Mouse (Mus musculus): ENCODE measurements around the gene Nipa1.

- TF ChIP-seq CTCF (IDR thresholded peaks at IDR 0.05; ENCODE audit: low read depth, low read length): no peak
- no peak for TF ChIP-seq EP300 (IDR thresholded peaks at IDR 0.05; ENCODE audit: insufficient read depth, low read depth, low read length)
- no peak for TF ChIP-seq POLR2A (IDR thresholded peaks at IDR 0.05; ENCODE audit: insufficient read depth, low read length)
Measured at GRCm38 (mm10) chr7:56066136-56066535, 46.4 kb upstream of the Nipa1 start.

Data from ES-Bruce4 (cell line).